Mouse (Mus musculus) erythroblast, embryonic 14.5 days (primary cell): ENCODE results near the gene Reg3a. TPM values are rescaled to one million over a fixed set of nuclear protein-coding genes. Genes with fewer than 3 reads are reported as not detected.

Experiments used
- H3K27me3 ChIP-seq: 2 replicates; pipeline ENCODE4 v1.6.1; 2012; ENCODE audit warnings: inconsistent platforms; ENCODE audit not compliant: control insufficient read depth
- H3K36me3 ChIP-seq: 2 replicates; pipeline ENCODE4 v1.6.1; 2012; ENCODE audit warnings: mild to moderate bottlenecking, inconsistent platforms; ENCODE audit not compliant: control insufficient read depth
- H3K4me1 ChIP-seq: 2 replicates; pipeline ENCODE4 v1.6.1; 2012; ENCODE audit warnings: inconsistent platforms; ENCODE audit not compliant: control insufficient read depth
- H3K4me3 ChIP-seq: replicated peaks from 2 replicates; pipeline ENCODE3; 2012; ENCODE audit warnings: moderate library complexity, mild to moderate bottlenecking, inconsistent platforms
- H3K9me3 ChIP-seq: 2 replicates; pipeline ENCODE4 v1.6.1; 2012; ENCODE audit warnings: low read length, inconsistent platforms, mixed read lengths; ENCODE audit not compliant: control insufficient read depth
- GATA1 ChIP-seq: IDR thresholded peaks from 2 replicates; pipeline ENCODE4 v1.6.1; 2012; ENCODE audit warnings: low read length, inconsistent platforms, mixed read lengths
- TAL1 ChIP-seq: IDR thresholded peaks from 3 replicates; pipeline ENCODE4 v1.6.1; 2012; ENCODE audit warnings: low read length, inconsistent platforms, mixed read lengths
- polyA plus RNA-seq: library from polyadenylated mRNA; stranded (reverse); fragments of >175 nt; gene quantifications from 2 replicates; pipeline ENCODE4 v1.2.3, GENCODE M21; 2012

Reg3a gene
- polyA plus RNA-seq, 1 experiment, result not detected

GRCm38 (mm10) chr6:78425497-78425896 is 45.0 kb downstream of the Reg3a start:
- peaks cover 4% of the 10 kb centered on the region; the same call in 1 of the 2 replicates for H3K9me3 ChIP-seq
- TF ChIP-seq TAL1 (no peak), GATA1 (no peak)
- H3K4me1 ChIP-seq, result no peaks in the 10 kb centered on the region
- H3K27me3 ChIP-seq, result no peaks in the 10 kb centered on the region
- H3K36me3 ChIP-seq, result no peaks in the 10 kb centered on the region
- H3K4me3 ChIP-seq, result no peak overlapping the region

Other genes starting within 250 kb of the Reg3a start
- not detected in 2 replicates for gene Reg3b, start 10.1 kb upstream of the Reg3a start, polyA plus RNA-seq
- gene Reg3d, start 1.8 kb upstream of the Reg3a start, polyA plus RNA-seq, result not detected in 2 replicates
- gene Reg2, start 14.9 kb downstream of the Reg3a start, polyA plus RNA-seq, result not detected in 2 replicates
- gene Reg1, start 42.0 kb downstream of the Reg3a start, polyA plus RNA-seq, result not detected in 2 replicates
- gene Reg3g, start 88.2 kb downstream of the Reg3a start, polyA plus RNA-seq, result not detected in 2 replicates